Mouse (Mus musculus): ENCODE measurements around the gene 4930451I11Rik.

DNA sequence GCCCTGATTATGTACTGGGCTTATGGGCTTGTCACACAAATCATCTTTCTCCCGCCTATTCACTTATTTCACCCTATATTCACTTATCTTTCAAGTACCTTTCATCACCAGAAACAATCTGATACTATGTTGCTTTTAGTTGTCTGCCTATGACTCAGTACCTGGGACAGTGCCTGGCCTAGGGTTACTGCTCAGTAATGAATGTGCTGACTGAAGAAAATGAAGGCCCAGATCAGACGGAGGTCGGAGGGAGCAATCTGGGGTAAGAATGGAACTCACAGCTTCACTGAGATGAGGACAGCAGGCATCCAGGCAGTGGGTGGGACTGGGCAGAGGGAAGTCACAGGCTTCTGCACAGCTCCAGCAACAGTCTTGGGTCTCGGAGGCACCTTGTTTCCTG lies 24.0 kb downstream of the 4930451I11Rik start:
- TF ChIP-seq CTCF (IDR thresholded peaks at IDR 0.05; ENCODE audit: low read depth), result no peak
- no peak for TF ChIP-seq EP300 (optimal IDR thresholded peaks at IDR 0.05)
